Mouse (Mus musculus): ENCODE measurements around the gene Slc40a1. TPM values are rescaled to one million over a fixed set of nuclear protein-coding genes. Genes with fewer than 3 reads are reported as not detected.
A peak's percentile ranks its signal among the peaks of the same experiment; 100 is the strongest.

Gene Slc40a1
- polyA plus RNA-seq, 1 experiment from 2014 or later: 10.9 TPM

GRCm38 (mm10) chr1:45883378-45883777 lies 42.9 kb downstream of the Slc40a1 start:
- Histone ChIP-seq H3K4me1 (replicated peaks) (no peaks in the 10 kb centered on the region), H3K4me2 (no peak overlapping the region), H3K9me3 (no peaks in the 10 kb centered on the region), H3K9ac (replicated peaks) (no peak overlapping the region), H3K4me3 (replicated peaks) (no peak overlapping the region), H3K27me3 (no peaks in the 10 kb centered on the region), H3K36me3 (no peaks in the 10 kb centered on the region), H3K27ac (no peak overlapping the region)
- ATAC-seq (ENCODE audit: insufficient number of reproducible peaks, insufficient read depth, low FRiP score, low TSS enrichment, low read depth): no peak

- no peak for ATAC-seq (ENCODE audit: insufficient number of reproducible peaks, insufficient read depth, low FRiP score, low TSS enrichment, low read depth)
- H3K4me2 ChIP-seq: no peak overlapping the region
- no peaks in the 10 kb centered on the region for H3K27me3 ChIP-seq
- H3K9me3 ChIP-seq: no peaks in the 10 kb centered on the region
- WGBS: 25% methylated on average over 6 of the region's 6 CpGs
- H3K9ac ChIP-seq (replicated peaks): no peak overlapping the region
- no peaks in the 10 kb centered on the region for H3K36me3 ChIP-seq
- no peaks in the 10 kb centered on the region for H3K4me1 ChIP-seq (replicated peaks)
- H3K4me3 ChIP-seq (replicated peaks): no peak overlapping the region
- H3K27ac ChIP-seq: no peak overlapping the region
Measured at GRCm38 (mm10) chr1:45882076-45882475, 44.2 kb downstream of the Slc40a1 start.

GRCm38 (mm10) chr1:45881228-45881832 lies 45.0 kb downstream of the Slc40a1 start:
- no peak overlapping the region for H3K27ac ChIP-seq
- H3K9me3 ChIP-seq: no peaks in the 10 kb centered on the region
- H3K4me3 ChIP-seq (replicated peaks): no peak overlapping the region
- WGBS: 85% methylated on average over 3 of the region's 3 CpGs
- no peaks in the 10 kb centered on the region for H3K4me1 ChIP-seq (replicated peaks)
- no peak overlapping the region for H3K9ac ChIP-seq (replicated peaks)
- no peaks in the 10 kb centered on the region for H3K27me3 ChIP-seq
- H3K4me2 ChIP-seq: no peak overlapping the region
- no peaks in the 10 kb centered on the region for H3K36me3 ChIP-seq
- ATAC-seq (ENCODE audit: insufficient number of reproducible peaks, insufficient read depth, low FRiP score, low TSS enrichment, low read depth): no peak

DNA sequence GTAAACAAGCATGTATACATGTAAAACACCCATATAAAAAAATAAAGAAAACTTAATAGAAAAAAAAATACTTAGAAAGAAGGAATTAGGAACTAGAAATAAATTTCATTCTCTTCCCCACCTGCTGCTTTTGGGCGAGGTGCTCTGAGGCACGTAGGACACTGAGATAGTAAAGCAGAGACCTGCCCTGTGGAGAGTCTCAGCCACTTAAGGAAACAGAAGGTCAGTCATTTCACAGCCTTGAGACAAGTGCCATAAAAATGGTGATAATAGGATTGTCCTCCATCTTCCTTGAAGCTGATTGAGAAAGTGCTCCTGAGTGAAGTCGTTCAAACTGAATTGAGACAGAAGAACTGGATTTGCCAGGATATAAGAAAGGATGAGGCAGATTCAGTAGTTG lies 48.9 kb downstream of the Slc40a1 start:
- Histone ChIP-seq H3K4me1 (replicated peaks) (no peaks in the 10 kb centered on the region), H3K9me3 (no peaks in the 10 kb centered on the region), H3K4me2 (no peak overlapping the region), H3K27me3 (no peaks in the 10 kb centered on the region), H3K4me3 (replicated peaks) (no peak overlapping the region), H3K9ac (replicated peaks) (no peak overlapping the region), H3K36me3 (no peaks in the 10 kb centered on the region), H3K27ac (no peak overlapping the region)
- WGBS: 55% methylated on average over 3 of the region's 3 CpGs
- ATAC-seq (ENCODE audit: insufficient number of reproducible peaks, insufficient read depth, low FRiP score, low TSS enrichment, low read depth): no peak

DNA sequence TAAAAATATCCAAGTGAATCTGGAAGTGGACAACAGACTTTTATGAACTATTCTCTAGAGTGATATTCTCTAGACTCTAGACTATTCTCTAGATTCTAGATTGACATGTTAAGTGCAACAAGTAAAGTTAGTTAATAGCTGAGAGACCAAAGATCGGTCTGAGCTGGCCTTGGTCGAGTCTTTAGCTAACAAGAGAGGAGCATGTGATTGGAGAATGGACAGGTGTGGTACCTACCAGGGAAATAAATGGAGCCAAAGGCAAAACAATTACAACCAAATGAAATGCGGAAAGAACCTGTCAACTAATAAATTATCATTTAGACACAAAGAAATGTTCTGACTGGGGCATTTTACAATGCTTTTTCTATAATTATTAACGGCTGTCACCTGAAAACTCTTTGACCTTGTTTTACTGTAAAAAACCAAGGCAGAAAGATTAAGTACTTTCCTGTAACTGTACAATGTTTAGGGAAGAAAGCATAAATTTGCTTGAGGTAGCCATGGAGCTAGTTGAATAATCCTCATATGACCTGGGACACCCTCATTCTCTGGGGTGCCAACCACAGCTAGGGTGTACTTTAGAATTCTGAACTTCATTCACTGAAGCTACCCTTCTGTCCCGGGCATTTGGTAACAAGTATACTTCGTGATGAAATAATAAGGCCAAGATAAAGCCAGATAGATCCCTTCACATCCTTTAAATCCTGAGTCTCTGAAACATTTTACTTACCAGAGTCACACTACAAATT lies 49.7 kb downstream of the Slc40a1 start:
- Histone ChIP-seq H3K36me3 (no peaks in the 10 kb centered on the region), H3K27me3 (no peaks in the 10 kb centered on the region), H3K9me3 (no peaks in the 10 kb centered on the region), H3K9ac (replicated peaks) (no peak overlapping the region), H3K4me3 (replicated peaks) (no peak overlapping the region), H3K27ac (no peak overlapping the region), H3K4me1 (replicated peaks) (no peaks in the 10 kb centered on the region), H3K4me2 (no peak overlapping the region)
- ATAC-seq (ENCODE audit: insufficient number of reproducible peaks, insufficient read depth, low FRiP score, low TSS enrichment, low read depth): no peak
- WGBS: 75% methylated on average over 6 of the region's 6 CpGs

GRCm38 (mm10) chr1:45875640-45876039 lies 50.7 kb downstream of the Slc40a1 start:
- no peaks in the 10 kb centered on the region for H3K27me3 ChIP-seq
- no peaks in the 10 kb centered on the region for H3K4me1 ChIP-seq (replicated peaks)
- H3K4me2 ChIP-seq: no peak overlapping the region
- 71% methylated on average over 2 of the region's 2 CpGs for WGBS
- no peak for ATAC-seq (ENCODE audit: insufficient number of reproducible peaks, insufficient read depth, low FRiP score, low TSS enrichment, low read depth)
- no peak overlapping the region for H3K9ac ChIP-seq (replicated peaks)
- no peaks in the 10 kb centered on the region for H3K36me3 ChIP-seq
- no peak overlapping the region for H3K4me3 ChIP-seq (replicated peaks)
- no peaks in the 10 kb centered on the region for H3K9me3 ChIP-seq
- H3K27ac ChIP-seq: no peak overlapping the region

- no peaks in the 10 kb centered on the region for H3K9me3 ChIP-seq
- no peak overlapping the region for H3K9ac ChIP-seq (replicated peaks)
- no peaks in the 10 kb centered on the region for H3K27me3 ChIP-seq
- ATAC-seq (ENCODE audit: insufficient number of reproducible peaks, insufficient read depth, low FRiP score, low TSS enrichment, low read depth): no peak
- no peaks in the 10 kb centered on the region for H3K4me1 ChIP-seq (replicated peaks)
- H3K4me3 ChIP-seq (replicated peaks): no peak overlapping the region
- no peaks in the 10 kb centered on the region for H3K36me3 ChIP-seq
- H3K4me2 ChIP-seq: no peak overlapping the region
- H3K27ac ChIP-seq: no peak overlapping the region
- WGBS: 82% methylated on average over 2 of the region's 2 CpGs
Measured at GRCm38 (mm10) chr1:45873250-45873649, 53.1 kb downstream of the Slc40a1 start.

DNA sequence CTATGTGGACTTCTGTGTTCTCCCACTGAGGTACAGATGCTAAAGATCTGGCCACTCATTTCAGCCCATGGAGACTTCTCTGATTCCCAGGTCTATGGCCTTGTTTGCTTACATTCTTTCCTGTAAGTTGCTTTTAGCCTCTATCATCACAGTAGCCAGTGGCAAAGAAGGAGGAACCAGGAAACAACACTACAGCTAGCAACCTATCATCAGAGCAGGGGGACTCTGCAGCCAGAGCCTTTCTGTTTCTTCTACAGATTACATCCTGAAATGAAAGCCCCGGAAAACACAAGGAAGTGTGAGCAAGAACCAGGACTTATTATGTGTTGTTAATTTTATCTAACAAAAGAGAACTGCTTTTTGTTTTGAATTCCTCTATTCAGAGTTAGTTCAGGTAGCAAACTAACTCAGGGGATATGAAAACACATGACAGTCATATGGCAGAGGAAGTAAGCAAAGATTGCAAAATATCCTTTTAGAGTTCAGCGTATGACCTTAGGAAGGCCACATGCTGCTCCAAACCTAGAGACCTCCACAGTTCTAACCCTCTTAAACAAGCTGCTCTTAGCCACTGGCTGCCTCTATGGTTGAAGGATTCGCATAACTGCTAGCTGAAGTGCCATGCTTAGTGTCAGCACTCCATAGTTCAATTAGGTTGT lies 57.7 kb downstream of the Slc40a1 start:
- 85% methylated on average over 3 of the region's 3 CpGs for WGBS
- H3K9me3 ChIP-seq: no peaks in the 10 kb centered on the region
- H3K4me1 ChIP-seq (replicated peaks): peaks cover 16% of the 10 kb centered on the region; the same call in 1 of the 2 replicates
- no peak overlapping the region for H3K27ac ChIP-seq
- no peak overlapping the region for H3K9ac ChIP-seq (replicated peaks)
- no peak overlapping the region for H3K4me2 ChIP-seq
- H3K4me3 ChIP-seq (replicated peaks): no peak overlapping the region
- H3K36me3 ChIP-seq: no peaks in the 10 kb centered on the region
- no peaks in the 10 kb centered on the region for H3K27me3 ChIP-seq
- ATAC-seq (ENCODE audit: insufficient number of reproducible peaks, insufficient read depth, low FRiP score, low TSS enrichment, low read depth): no peak

DNA sequence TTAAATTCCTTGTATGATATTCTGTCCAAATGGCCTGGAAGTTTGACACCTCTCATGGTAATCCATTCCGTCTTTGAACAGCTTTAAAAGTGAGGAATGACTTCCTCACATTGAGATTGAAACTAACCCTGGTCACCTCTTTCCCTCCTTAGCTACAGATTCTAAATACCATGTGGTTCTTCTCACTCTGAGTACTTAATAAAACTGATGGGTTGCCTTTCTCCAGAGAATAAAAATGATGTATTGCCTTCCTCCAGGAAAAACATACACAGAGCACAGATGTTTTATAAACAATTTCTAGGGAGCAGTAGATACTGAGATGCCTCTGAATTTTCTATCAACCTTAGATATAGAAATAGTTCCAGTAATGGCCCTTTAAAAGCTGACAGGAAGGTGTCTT lies 58.3 kb downstream of the Slc40a1 start:
- ATAC-seq (ENCODE audit: insufficient number of reproducible peaks, insufficient read depth, low FRiP score, low TSS enrichment, low read depth): no peak
- no peak overlapping the region for H3K4me3 ChIP-seq (replicated peaks)
- 0 out of 2 replicates have a peak, but pooled peaks cover 2% of the 10 kb centered on the region for H3K9me3 ChIP-seq
- peaks cover 16% of the 10 kb centered on the region; the same call in 1 of the 2 replicates for H3K4me1 ChIP-seq (replicated peaks)
- H3K36me3 ChIP-seq: no peaks in the 10 kb centered on the region
- no peak overlapping the region for H3K9ac ChIP-seq (replicated peaks)
- WGBS: 42% methylated on average over 1 of the region's 1 CpGs
- no peak overlapping the region for H3K27ac ChIP-seq
- H3K27me3 ChIP-seq: no peaks in the 10 kb centered on the region
- H3K4me2 ChIP-seq: no peak overlapping the region

DNA sequence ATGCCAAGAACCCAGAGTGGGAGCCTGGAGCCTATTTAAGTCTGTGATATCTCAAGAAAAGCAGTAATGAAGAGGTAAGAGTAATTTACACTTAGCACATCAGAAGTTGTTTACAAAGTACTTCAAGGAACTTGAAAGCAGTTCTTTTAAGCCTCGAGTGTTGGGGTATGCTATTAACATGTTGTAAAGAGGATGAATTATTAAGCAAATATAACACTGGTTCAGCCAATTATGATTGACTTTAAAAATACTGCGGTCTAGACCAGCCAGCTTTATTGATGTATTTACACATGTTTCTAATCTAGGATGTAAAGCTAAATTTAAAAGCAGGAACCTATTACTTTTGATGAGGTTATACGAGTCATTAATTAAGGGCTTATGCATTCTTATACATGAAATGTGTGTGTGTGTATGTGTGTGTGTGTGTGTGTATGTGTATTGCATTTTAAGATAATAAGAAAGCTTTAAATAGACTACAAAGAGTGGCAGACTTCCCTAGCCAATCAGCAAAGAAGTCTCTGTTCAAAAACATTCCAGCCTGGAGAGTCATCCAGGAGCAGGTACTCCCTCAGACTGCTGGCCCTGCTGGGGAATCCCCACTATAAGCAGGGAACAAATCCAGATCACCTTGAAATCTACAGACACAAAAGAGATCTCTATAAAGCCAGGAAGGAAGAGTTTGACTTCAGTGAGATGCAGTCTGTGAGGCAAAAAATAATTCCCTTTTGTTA lies 59.9 kb downstream of the Slc40a1 start:
- no peak overlapping the region for H3K4me2 ChIP-seq
- no peak overlapping the region for H3K9ac ChIP-seq (replicated peaks)
- WGBS: 13% methylated on average over 3 of the region's 3 CpGs
- peaks cover 16% of the 10 kb centered on the region; the same call in 1 of the 2 replicates for H3K4me1 ChIP-seq (replicated peaks)
- no peak overlapping the region; the same call in 1 of the 2 replicates for H3K27ac ChIP-seq
- no peaks in the 10 kb centered on the region for H3K27me3 ChIP-seq
- peaks cover 4% of the 10 kb centered on the region; the same call in 1 of the 2 replicates for H3K9me3 ChIP-seq
- no peak overlapping the region for H3K4me3 ChIP-seq (replicated peaks)
- H3K36me3 ChIP-seq: no peaks in the 10 kb centered on the region
- peak; percentile 81 for ATAC-seq (ENCODE audit: insufficient number of reproducible peaks, insufficient read depth, low FRiP score, low TSS enrichment, low read depth)

GRCm38 (mm10) chr1:45865727-45866126 lies 60.6 kb downstream of the Slc40a1 start:
- Histone ChIP-seq H3K4me2 (no peak overlapping the region), H3K4me1 (replicated peaks) (peaks cover 16% of the 10 kb centered on the region; the same call in 1 of the 2 replicates), H3K27ac (peak overlapping the region; percentile 60), H3K36me3 (no peaks in the 10 kb centered on the region), H3K9me3 (peaks cover 4% of the 10 kb centered on the region; the same call in 1 of the 2 replicates), H3K9ac (replicated peaks) (no peak overlapping the region), H3K27me3 (no peaks in the 10 kb centered on the region), H3K4me3 (replicated peaks) (no peak overlapping the region)
- WGBS: 41% methylated on average over 5 of the region's 5 CpGs
- no peak for ATAC-seq (ENCODE audit: insufficient number of reproducible peaks, insufficient read depth, low FRiP score, low TSS enrichment, low read depth)

Measured in limb, embryonic 12.5 days (tissue).